ENCODE assay signal across 8 mouse cellular contexts in genomic region chr3:133544131-133544550, GRCm38 (mm10). TPM values are rescaled to one million over a fixed set of nuclear protein-coding genes. Genes with fewer than 3 reads are reported as not detected.
DNase-seq lines count a peak whose midpoint lies in the region; ATAC-seq and TF ChIP-seq lines count a peak whose summit lies in the region.

No protein-coding gene starts in this region.

- no peaks in the 10 kb centered on the region for H3K27me3 ChIP-seq in hindbrain, embryonic 16.5 days (replicated peaks; ENCODE audit: control insufficient read depth, insufficient read depth, low read length)

- H3K9me3 ChIP-seq in hindbrain, embryonic 16.5 days (ENCODE audit: control insufficient read depth, low read length), result no peaks in the 10 kb centered on the region

- intact Hi-C loops in left cerebral cortex, adult 2 months (cut with DNase I), result loop anchor here (1.0 to 10.0 kb wide), 8 partner anchors 83 to 1901 kb away; partner anchors contain the start of genes Cxxc4, Gstcd, Ints12 and Ppa2

- peak overlapping the region; percentile 88 for H3K4me3 ChIP-seq in hindbrain, embryonic 16.5 days (ENCODE audit: low read length)
- peak overlapping the region; percentile 79 for H3K4me3 ChIP-seq in left cerebral cortex, adult 2 months
- peak overlapping the region; percentile 87 for H3K4me3 ChIP-seq in macrophage (ENCODE audit: inconsistent target)

- peak overlapping the region; percentile 95 for H3K27ac ChIP-seq in hindbrain, embryonic 16.5 days (ENCODE audit: low read depth, low read length)
- peak overlapping the region; percentile 99 for H3K27ac ChIP-seq in left cerebral cortex, adult 2 months
- peak overlapping the region; percentile 84 for H3K27ac ChIP-seq in macrophage

- no peak for TF ChIP-seq CTCF in left cerebral cortex, adult 2 months (IDR thresholded peaks at IDR 0.05)

- WGBS in hindbrain, embryonic 16.5 days, result under 1% methylated on average over 39 of the region's 52 CpGs
- WGBS in macrophage (ENCODE audit: missing documents), result under 1% methylated on average over 24 of the region's 52 CpGs

- H3K9ac ChIP-seq in hindbrain, embryonic 16.5 days (ENCODE audit: low read depth, low read length), result peak overlapping the region; percentile 86

- peaks cover 49% of the 10 kb centered on the region for H3K79me2 ChIP-seq in macrophage (ENCODE audit: inconsistent target)

- peak; percentile 97 for ATAC-seq in hindbrain, embryonic 16.5 days

- peak; percentile 95 for DNase-seq in R1 (ENCODE audit: low read depth, low spot score)
- DNase-seq in cerebellum, postnatal 25 days, result peak; percentile 82 to 88
- peak; percentile 83 for DNase-seq in gastrocnemius, adult 18-20 months (ENCODE audit: low spot score)
- peak; percentile 86 to 91 for DNase-seq in left cerebral cortex, adult 2 months (ENCODE audit: extremely low spot score in 1 of 2, low spot score in 2 of 2)
- DNase-seq in right cerebral cortex, adult 18-20 months, result peak; percentile 94
- DNase-seq in urinary bladder, adult 2 months (ENCODE audit: low spot score), result peak; percentile 74

- no peaks in the 10 kb centered on the region for H3K36me3 ChIP-seq in hindbrain, embryonic 16.5 days (ENCODE audit: control insufficient read depth, insufficient read depth, low read length)
- 0 out of 2 replicates have a peak, but pooled peaks cover under 1% of the 10 kb centered on the region for H3K36me3 ChIP-seq in macrophage (ENCODE audit: inconsistent target)

- H3K4me2 ChIP-seq in hindbrain, embryonic 16.5 days (ENCODE audit: low read length), result peak overlapping the region; percentile 79

- peaks cover 7% of the 10 kb centered on the region for H3K4me1 ChIP-seq in hindbrain, embryonic 16.5 days (ENCODE audit: control insufficient read depth, insufficient read depth, low read depth, low read length)

RNA-seq across cellular contexts. Expression of gene Tet2, which starts 0.8 kb away (rescaled TPM):
- total RNA-seq in gastrocnemius, adult 18-20 months (2021), result 10 to 100 TPM; 14.3 to 18.2 TPM
- polyA plus RNA-seq in hindbrain, embryonic 16.5 days (2015; fragmentation: Nextera tagmentation; extraction: Ambion mirVana), result 12.7 and 13.7 TPM in 2 replicates
- 10 to 100 TPM; 47.9 to 58.6 TPM for total RNA-seq in left cerebral cortex, adult 2 months (2021)
- 1,000 to 10,000 TPM in 1 of 26 experiments, 100 to 1,000 TPM in 25; 342 to 1,153 (median 525) TPM for total RNA-seq in macrophage (2018; cell fraction: chromatin; rRNA removed)
- total RNA-seq in macrophage (2018; cell fraction: cytosol; rRNA removed), result 10 to 100 TPM; 13.8 to 42.5 (median 25.0) TPM
- total RNA-seq in macrophage (2018; cell fraction: nucleus; rRNA removed), result 1,000 to 10,000 TPM in 1 of 26 experiments, 100 to 1,000 TPM in 25; 179 to 1,389 (median 338) TPM
- 8.2 to 13.8 TPM (median 13.5 TPM) in 3 replicates for polyA plus RNA-seq in macrophage (2018)
- polyA plus RNA-seq in urinary bladder, adult 2 months (2012; rRNA removed), result 14.4 and 22.9 TPM in 2 replicates

Comparison
In these comparisons a context has a peak if more than half of its experiments do, and no peak if none do; other contexts are left out.
1. Peak in every context shown above with its lines: DNase-seq, ATAC-seq, H3K4me3 ChIP-seq and H3K27ac ChIP-seq.